Mouse (Mus musculus): ENCODE data around the gene Ube2j1. TPM values are rescaled to one million over a fixed set of nuclear protein-coding genes. Genes with fewer than 3 reads are reported as not detected.
A peak's percentile ranks its signal among the peaks of the same experiment; 100 is the strongest.

The Ube2j1 gene
- polyA plus RNA-seq, 1 experiment from 2014 or later, result 50.1 TPM

GRCm38 (mm10) chr4:33039826-33040225 lies 8.6 kb downstream of the Ube2j1 start:
- Histone ChIP-seq H3K9ac (ENCODE audit: low read length) (no peak overlapping the region), H3K4me1 (replicated peaks; ENCODE audit: control insufficient read depth, insufficient read depth, low read length) (no peaks in the 10 kb centered on the region), H3K27ac (ENCODE audit: low read length) (no peak overlapping the region), H3K4me3 (ENCODE audit: low read length) (no peak overlapping the region), H3K9me3 (ENCODE audit: control insufficient read depth, low read length) (peaks cover 9% of the 10 kb centered on the region), H3K27me3 (ENCODE audit: control insufficient read depth, insufficient read depth, low read depth, low read length) (no peaks in the 10 kb centered on the region), H3K4me2 (ENCODE audit: low read depth, low read length) (no peak overlapping the region), H3K36me3 (ENCODE audit: control insufficient read depth, insufficient read depth, low read length) (peaks cover 34% of the 10 kb centered on the region)
- WGBS, result 82% methylated on average over 4 of the region's 4 CpGs
- ATAC-seq (ENCODE audit: low read depth), result no peak

GRCm38 (mm10) chr4:33049601-33050000 lies 18.4 kb downstream of the Ube2j1 start:
- Histone ChIP-seq H3K9me3 (ENCODE audit: control insufficient read depth, low read length) (no peaks in the 10 kb centered on the region), H3K36me3 (ENCODE audit: control insufficient read depth, insufficient read depth, low read length) (peaks cover 42% of the 10 kb centered on the region), H3K27me3 (ENCODE audit: control insufficient read depth, insufficient read depth, low read depth, low read length) (no peaks in the 10 kb centered on the region), H3K27ac (ENCODE audit: low read length) (no peak overlapping the region), H3K4me1 (replicated peaks; ENCODE audit: control insufficient read depth, insufficient read depth, low read length) (no peaks in the 10 kb centered on the region), H3K4me3 (ENCODE audit: low read length) (no peak overlapping the region), H3K4me2 (ENCODE audit: low read depth, low read length) (no peak overlapping the region), H3K9ac (ENCODE audit: low read length) (no peak overlapping the region)
- WGBS, result 89% methylated on average over 11 of the region's 11 CpGs
- no peak for ATAC-seq (ENCODE audit: low read depth)

DNA sequence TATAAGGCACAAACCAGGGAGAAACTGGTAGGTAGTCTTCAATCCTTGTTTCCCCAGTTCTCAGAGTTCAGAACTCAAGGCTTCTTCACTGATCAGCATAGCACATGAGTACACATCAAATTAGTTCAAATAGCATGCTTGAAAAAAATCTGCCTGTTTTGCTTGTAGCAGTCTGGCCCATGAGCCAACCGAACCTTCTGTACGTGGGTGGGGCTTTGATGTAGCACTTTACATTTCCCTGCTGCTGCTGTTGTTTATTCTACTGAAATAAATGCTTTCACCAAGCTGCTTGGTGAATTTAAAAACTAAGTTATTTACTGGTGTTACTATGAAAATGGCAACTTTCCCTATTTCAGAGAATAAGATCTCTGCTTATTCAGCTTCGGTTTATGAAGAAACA lies 20.8 kb downstream of the Ube2j1 start:
- Histone ChIP-seq H3K4me2 (ENCODE audit: low read depth, low read length) (no peak overlapping the region), H3K4me3 (ENCODE audit: low read length) (no peak overlapping the region), H3K36me3 (ENCODE audit: control insufficient read depth, insufficient read depth, low read length) (peaks cover 24% of the 10 kb centered on the region), H3K9me3 (ENCODE audit: control insufficient read depth, low read length) (no peaks in the 10 kb centered on the region), H3K27me3 (ENCODE audit: control insufficient read depth, insufficient read depth, low read depth, low read length) (no peaks in the 10 kb centered on the region), H3K9ac (ENCODE audit: low read length) (no peak overlapping the region), H3K4me1 (replicated peaks; ENCODE audit: control insufficient read depth, insufficient read depth, low read length) (no peaks in the 10 kb centered on the region), H3K27ac (ENCODE audit: low read length) (no peak overlapping the region)
- 78% methylated on average over 3 of the region's 3 CpGs for WGBS
- ATAC-seq (ENCODE audit: low read depth), result no peak

DNA sequence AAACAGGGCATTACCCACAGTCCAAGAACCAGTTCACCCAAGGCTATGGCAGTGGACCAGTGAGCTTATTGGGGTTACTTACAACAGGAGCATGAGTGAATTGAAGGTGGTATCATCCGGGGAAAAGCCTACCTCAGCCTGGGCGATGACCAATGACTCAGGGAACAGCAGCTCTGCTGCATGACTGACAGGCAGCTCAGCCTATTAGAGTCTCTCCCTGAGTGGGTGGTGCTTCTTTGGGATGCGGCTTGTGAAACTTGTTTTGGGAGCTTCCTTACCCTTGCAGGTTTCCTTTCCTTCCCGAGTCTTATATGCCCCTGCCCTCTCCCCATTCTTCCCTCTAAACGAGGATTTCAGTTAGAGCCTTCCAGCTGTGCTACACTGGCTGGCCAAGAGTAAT lies 21.4 kb downstream of the Ube2j1 start:
- ATAC-seq (ENCODE audit: low read depth), result no peak
- Histone ChIP-seq H3K27ac (ENCODE audit: low read length) (no peak overlapping the region), H3K4me2 (ENCODE audit: low read depth, low read length) (no peak overlapping the region), H3K9me3 (ENCODE audit: control insufficient read depth, low read length) (no peaks in the 10 kb centered on the region), H3K27me3 (ENCODE audit: control insufficient read depth, insufficient read depth, low read depth, low read length) (no peaks in the 10 kb centered on the region), H3K4me1 (replicated peaks; ENCODE audit: control insufficient read depth, insufficient read depth, low read length) (no peaks in the 10 kb centered on the region), H3K36me3 (ENCODE audit: control insufficient read depth, insufficient read depth, low read length) (peaks cover 24% of the 10 kb centered on the region), H3K9ac (ENCODE audit: low read length) (no peak overlapping the region), H3K4me3 (ENCODE audit: low read length) (no peak overlapping the region)
- 88% methylated on average over 5 of the region's 5 CpGs for WGBS

- H3K9me3 ChIP-seq (ENCODE audit: control insufficient read depth, low read length), result no peaks in the 10 kb centered on the region
- no peaks in the 10 kb centered on the region for H3K27me3 ChIP-seq (ENCODE audit: control insufficient read depth, insufficient read depth, low read depth, low read length)
- no peak overlapping the region for H3K27ac ChIP-seq (ENCODE audit: low read length)
- no peak overlapping the region for H3K4me3 ChIP-seq (ENCODE audit: low read length)
- no peak overlapping the region for H3K9ac ChIP-seq (ENCODE audit: low read length)
- no peak for ATAC-seq (ENCODE audit: low read depth)
- no peak overlapping the region for H3K4me2 ChIP-seq (ENCODE audit: low read depth, low read length)
- no peaks in the 10 kb centered on the region for H3K4me1 ChIP-seq (replicated peaks; ENCODE audit: control insufficient read depth, insufficient read depth, low read length)
- peaks cover 15% of the 10 kb centered on the region for H3K36me3 ChIP-seq (ENCODE audit: control insufficient read depth, insufficient read depth, low read length)
Measured at GRCm38 (mm10) chr4:33054426-33054825, 23.2 kb downstream of the Ube2j1 start.

DNA sequence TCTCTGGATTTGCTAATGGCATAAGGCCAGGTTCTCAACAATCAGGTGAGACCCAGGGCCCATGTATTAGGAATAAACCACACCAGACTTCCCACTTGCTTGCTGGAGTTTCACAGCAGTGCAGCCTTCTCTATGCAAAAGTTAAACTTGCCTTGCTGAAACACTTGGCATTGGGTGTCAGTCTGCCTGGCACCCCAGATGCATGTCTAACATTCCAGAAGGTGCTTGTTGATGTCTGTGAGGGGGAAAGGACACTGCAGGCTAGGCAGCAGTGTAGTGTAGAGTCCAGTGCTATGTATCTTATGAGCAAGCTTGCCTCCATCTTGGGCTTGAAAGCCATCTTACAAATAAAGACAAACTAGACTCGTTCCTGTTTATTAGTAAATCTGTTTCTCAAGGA lies 25.1 kb downstream of the Ube2j1 start:
- no peak for ATAC-seq (ENCODE audit: low read depth)
- H3K4me3 ChIP-seq (ENCODE audit: low read length), result no peak overlapping the region
- 62% methylated on average over 1 of the region's 1 CpGs for WGBS
- H3K4me2 ChIP-seq (ENCODE audit: low read depth, low read length), result no peak overlapping the region
- no peak overlapping the region for H3K27ac ChIP-seq (ENCODE audit: low read length)
- H3K4me1 ChIP-seq (replicated peaks; ENCODE audit: control insufficient read depth, insufficient read depth, low read length), result no peaks in the 10 kb centered on the region
- no peak overlapping the region for H3K9ac ChIP-seq (ENCODE audit: low read length)
- no peaks in the 10 kb centered on the region for H3K9me3 ChIP-seq (ENCODE audit: control insufficient read depth, low read length)
- H3K36me3 ChIP-seq (ENCODE audit: control insufficient read depth, insufficient read depth, low read length), result peaks cover 5% of the 10 kb centered on the region; the same call in 1 of the 2 replicates
- H3K27me3 ChIP-seq (ENCODE audit: control insufficient read depth, insufficient read depth, low read depth, low read length), result no peaks in the 10 kb centered on the region

GRCm38 (mm10) chr4:33057890-33058687 lies 26.9 kb downstream of the Ube2j1 start:
- no peaks in the 10 kb centered on the region for H3K9me3 ChIP-seq (ENCODE audit: control insufficient read depth, low read length)
- H3K4me3 ChIP-seq (ENCODE audit: low read length), result no peak overlapping the region
- whole genome bisulfite sequencing, result 66% methylated on average over 11 of the region's 11 CpGs
- H3K36me3 ChIP-seq (ENCODE audit: control insufficient read depth, insufficient read depth, low read length), result no peaks in the 10 kb centered on the region
- peak; percentile 73 for ATAC-seq (ENCODE audit: low read depth)
- peak overlapping the region; percentile 41; the same call in 1 of the 2 replicates for H3K27ac ChIP-seq (ENCODE audit: low read length)
- H3K9ac ChIP-seq (ENCODE audit: low read length), result no peak overlapping the region
- no peak overlapping the region for H3K4me2 ChIP-seq (ENCODE audit: low read depth, low read length)
- H3K27me3 ChIP-seq (ENCODE audit: control insufficient read depth, insufficient read depth, low read depth, low read length), result no peaks in the 10 kb centered on the region
- H3K4me1 ChIP-seq (replicated peaks; ENCODE audit: control insufficient read depth, insufficient read depth, low read length), result no peaks in the 10 kb centered on the region

DNA sequence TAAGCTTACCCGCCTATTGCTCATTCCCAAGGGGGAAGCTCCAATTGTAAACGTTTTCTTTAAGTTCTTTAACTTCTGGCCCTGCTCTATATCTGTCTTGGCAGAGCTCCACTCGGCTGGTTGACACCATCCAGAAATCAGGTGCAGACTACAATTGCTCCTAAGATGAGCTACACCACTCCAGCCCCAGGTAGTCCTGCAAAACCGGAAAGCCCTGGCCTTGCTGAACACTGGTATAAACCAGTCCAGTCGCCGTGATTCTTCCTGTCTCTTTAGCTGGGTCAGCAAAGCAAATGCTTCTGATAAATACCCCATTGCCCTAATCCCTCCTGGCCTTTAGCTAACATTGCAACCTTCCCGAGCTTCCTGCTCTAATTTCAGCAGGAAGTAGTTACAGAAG lies 29.9 kb downstream of the Ube2j1 start:
- no peak for ATAC-seq (ENCODE audit: low read depth)
- H3K9ac ChIP-seq (ENCODE audit: low read length), result no peak overlapping the region
- no peak overlapping the region for H3K4me3 ChIP-seq (ENCODE audit: low read length)
- WGBS, result 27% methylated on average over 7 of the region's 7 CpGs
- no peak overlapping the region for H3K4me2 ChIP-seq (ENCODE audit: low read depth, low read length)
- H3K36me3 ChIP-seq (ENCODE audit: control insufficient read depth, insufficient read depth, low read length), result no peaks in the 10 kb centered on the region
- H3K27ac ChIP-seq (ENCODE audit: low read length), result no peak overlapping the region
- peaks cover 4% of the 10 kb centered on the region; the same call in 1 of the 2 replicates for H3K4me1 ChIP-seq (replicated peaks; ENCODE audit: control insufficient read depth, insufficient read depth, low read length)
- no peaks in the 10 kb centered on the region for H3K9me3 ChIP-seq (ENCODE audit: control insufficient read depth, low read length)
- no peaks in the 10 kb centered on the region for H3K27me3 ChIP-seq (ENCODE audit: control insufficient read depth, insufficient read depth, low read depth, low read length)

DNA sequence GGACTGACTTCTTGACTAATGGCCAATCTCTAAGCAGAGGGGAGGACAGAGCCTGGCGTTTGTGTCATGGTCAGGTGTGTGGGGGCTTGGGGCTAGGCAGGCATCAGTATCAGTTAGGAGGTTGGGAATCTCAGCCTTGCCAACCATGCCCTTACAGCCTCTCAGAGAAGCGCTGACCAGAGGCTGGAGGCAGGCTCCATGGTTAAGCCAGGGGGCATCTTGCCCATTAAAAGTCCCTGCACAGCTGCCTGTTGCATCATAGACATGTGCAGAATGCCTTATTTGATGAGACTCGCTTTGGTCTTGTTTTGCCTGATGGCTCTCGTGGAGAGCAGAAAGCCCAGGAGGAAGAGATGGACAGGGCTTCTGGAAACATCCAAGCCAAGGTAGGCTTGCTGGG lies 31.8 kb downstream of the Ube2j1 start, which contains the start of gene Gabrr2:
TSS of gene Gabrr2 (plus strand) at position 19 of the 400 bp plus-strand sequence.
- Histone ChIP-seq H3K4me3 (ENCODE audit: low read length) (no peak within 1 kb of the TSS), H3K27ac (ENCODE audit: low read length) (no peak within 1 kb of the TSS), H3K9ac (ENCODE audit: low read length) (no peak within 1 kb of the TSS), H3K36me3 (ENCODE audit: control insufficient read depth, insufficient read depth, low read length) (no peaks in the 10 kb centered on the region), H3K4me1 (replicated peaks; ENCODE audit: control insufficient read depth, insufficient read depth, low read length) (peaks cover 6% of the 10 kb centered on the region; the same call in 1 of the 2 replicates), H3K27me3 (ENCODE audit: control insufficient read depth, insufficient read depth, low read depth, low read length) (no peaks in the 10 kb centered on the region), H3K4me2 (ENCODE audit: low read depth, low read length) (no peak within 1 kb of the TSS), H3K9me3 (ENCODE audit: control insufficient read depth, low read length) (no peaks in the 10 kb centered on the region)
- 81% methylated on average over 4 of the region's 4 CpGs for WGBS
- no peak for ATAC-seq (ENCODE audit: low read depth)

Measured in lung, embryonic 16.5 days (tissue).